Mouse (Mus musculus) left cerebral cortex, postnatal 36 days (tissue): ENCODE data around the gene Epas1. TPM values are rescaled to one million over a fixed set of nuclear protein-coding genes. Genes with fewer than 3 reads are reported as not detected.

ENCODE experiments used
- DNase-seq, 2 experiments: peaks; one replicate each; pipeline ENCODE4 v3.0.0; 2021 to 2022; ENCODE audit warnings: low spot score in 2 of 2, mixed read lengths in 1 of 2
- intact Hi-C: fragments of 180-260 bp; cut with DNase I; formaldehyde crosslinking; loops from one replicate; pipeline ENCODE4 v1.15.1; 2025
- total RNA-seq, 2 experiments: library from RNA; stranded (reverse); gene quantifications; 2 replicates each; pipeline ENCODE4 v1.2.3; 2021

The Epas1 gene
- total RNA-seq: 10 to 100 TPM; 82.2 to 94.0 TPM

DNA sequence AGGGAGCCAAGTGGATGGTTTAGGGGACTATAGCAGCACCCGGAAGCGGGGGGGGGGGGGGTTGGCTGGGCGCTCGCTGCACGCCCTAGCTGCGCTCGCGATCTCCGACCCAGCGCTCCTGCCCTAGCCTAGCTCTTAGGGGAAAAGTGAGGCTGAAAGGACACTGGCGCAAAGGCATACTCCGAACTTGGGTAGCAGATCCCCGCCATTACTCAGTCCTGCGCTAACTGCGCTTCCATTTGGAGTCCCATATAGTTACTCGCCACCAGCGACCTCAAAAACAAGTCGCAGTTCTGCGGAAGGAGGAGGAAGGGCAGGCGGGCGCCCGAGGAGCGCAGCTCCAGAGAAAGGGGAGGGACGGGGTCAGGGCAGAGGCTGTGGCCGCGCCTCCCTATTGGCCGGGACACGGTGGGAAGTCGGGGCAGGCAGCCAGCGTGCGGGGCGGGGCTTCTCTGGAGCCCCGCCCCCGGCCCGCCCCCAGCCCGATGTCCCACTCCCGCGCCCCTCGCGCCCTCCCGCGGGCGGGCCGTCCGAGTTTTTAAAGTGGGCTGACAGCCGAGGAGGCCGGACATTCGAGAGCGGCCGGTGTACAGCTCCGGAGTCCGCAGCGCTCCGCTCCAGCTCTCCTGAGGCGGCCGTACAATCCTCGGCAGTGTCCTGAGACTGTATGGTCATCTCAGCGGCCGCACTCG is at the start of gene Epas1:
Epas1 (plus strand) TSS at position 571 of the 692 bp plus-strand sequence.
- intact Hi-C loops: loop anchor here (5.0 to 10.0 kb wide), 2 partner anchors 218 to 266 kb away; no protein-coding TSS in a partner anchor
- peak; percentile 58 to 74 for DNase-seq

DNA sequence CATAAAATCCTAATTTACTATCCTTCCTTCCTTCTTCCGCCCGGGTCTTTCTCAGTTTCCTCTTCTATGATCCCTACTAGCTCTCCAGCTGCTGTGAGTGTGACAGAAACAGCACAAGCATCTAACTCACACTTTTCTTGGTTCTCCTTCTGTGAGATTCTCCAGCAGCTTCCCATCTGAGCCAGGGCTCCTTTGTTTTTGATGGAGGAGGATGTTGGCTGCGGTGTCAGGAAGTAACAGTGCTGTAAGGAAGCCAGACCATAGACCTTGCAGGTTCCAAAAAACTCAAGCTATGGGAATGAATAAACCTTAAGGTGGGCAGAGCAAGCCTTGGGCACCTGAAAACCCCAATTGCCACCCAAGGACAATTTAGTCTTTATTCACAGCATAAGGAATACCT is 48.3 kb upstream of the Epas1 start:
- intact Hi-C loops: no loop called here
- no peak for DNase-seq

DNA sequence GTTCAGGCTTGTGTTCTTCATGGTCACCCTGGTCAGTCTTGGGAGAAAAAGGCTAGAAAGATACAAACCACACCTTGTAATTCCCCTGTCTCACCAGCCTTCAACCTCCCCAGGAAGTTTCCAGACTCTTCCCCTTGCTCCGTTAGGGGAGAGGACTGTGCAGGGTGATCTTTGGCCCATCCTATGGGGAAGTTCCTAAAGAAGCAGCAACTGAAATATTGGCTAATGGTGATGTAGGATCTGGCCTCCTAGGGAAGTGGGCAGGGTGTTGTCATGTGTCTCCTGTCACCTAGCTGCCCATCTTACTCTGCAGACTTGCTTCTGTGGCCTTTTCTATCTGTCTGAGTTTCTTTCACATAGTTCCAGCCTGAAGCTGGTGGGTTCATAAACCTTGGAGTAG is 47.0 kb upstream of the Epas1 start:
- intact Hi-C loops: no loop called here
- DNase-seq: no peak

DNA sequence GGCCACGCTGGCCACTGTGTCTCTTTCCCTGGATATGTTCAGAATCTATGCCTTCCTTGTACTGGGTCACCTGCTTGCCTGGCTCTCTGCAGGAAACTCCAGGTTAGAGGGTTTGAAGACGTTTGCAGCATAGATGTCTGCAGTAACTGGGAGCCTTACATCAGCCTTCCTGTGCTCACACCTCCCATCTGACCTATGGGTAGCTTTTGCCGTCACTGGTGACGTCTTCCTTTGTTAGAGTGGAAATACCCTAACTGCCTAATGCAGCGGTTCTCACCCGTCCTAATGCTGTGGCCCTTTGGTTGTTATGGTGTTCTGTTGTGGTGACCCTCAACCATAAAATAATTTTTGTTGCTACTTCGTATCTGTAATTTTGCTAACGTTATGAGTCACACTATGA is 43.7 kb upstream of the Epas1 start:
- intact Hi-C loops: no loop called here
- no peak for DNase-seq

DNA sequence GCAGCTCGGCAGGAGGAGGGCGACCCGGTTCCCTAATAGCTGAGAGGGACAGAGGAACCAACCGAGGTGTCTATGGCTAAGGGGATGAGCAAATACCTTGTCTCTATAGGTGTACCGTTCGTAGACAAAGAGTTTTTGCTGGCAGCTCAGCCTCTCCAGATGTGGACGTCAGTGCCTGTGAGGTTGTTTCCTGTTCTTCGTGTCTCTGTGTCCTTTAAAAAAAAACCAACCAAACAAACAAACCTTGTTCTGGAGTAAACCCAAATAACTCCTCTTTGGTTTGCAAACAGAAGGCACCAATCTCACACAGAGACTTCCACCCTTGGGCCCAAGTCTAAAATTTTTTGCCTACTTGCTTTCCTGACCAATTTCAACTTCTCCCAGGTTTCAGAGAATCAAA is 43.1 kb upstream of the Epas1 start:
- no peak for DNase-seq
- intact Hi-C loops: no loop called here

DNA sequence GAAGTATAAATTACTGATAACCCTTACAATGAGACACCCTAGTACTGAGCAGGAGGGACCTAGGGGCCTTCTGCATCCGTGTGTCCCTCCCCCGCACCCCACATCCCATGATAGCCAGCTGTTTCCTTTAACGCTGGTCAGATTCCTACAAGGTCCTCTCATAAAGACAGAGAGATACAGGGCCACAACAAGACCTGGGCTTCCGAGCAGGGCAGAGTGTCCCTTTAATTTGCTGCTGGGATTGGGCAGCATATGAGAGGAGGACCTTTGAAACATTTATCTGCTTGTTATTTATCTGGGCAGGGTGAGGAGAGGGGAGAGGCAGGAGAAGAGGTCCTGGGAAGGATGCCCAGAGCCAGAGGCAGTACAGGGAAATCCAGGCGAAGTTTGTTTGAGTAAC is 41.6 kb upstream of the Epas1 start:
- no peak for DNase-seq
- intact Hi-C loops: no loop called here

DNA sequence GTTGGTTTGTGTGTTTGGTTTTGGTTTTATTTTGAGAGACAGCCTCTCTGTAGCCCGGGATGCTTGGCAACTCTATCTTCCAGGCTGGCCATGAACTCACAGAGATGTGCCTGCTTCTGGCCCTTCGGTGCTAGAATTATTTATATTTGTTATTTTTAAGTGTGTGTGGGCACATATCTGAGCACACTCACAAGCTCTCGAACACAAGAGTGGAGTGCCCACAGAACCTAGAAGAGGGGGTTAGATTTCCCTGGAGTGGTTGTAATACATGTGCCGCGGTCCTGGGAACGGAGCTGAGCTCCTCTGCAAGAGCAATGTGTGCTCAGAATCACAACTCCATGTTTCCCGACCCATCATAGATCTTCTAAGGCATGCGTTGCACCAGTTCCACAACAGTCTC is 40.9 kb upstream of the Epas1 start:
- intact Hi-C loops: no loop called here

DNA sequence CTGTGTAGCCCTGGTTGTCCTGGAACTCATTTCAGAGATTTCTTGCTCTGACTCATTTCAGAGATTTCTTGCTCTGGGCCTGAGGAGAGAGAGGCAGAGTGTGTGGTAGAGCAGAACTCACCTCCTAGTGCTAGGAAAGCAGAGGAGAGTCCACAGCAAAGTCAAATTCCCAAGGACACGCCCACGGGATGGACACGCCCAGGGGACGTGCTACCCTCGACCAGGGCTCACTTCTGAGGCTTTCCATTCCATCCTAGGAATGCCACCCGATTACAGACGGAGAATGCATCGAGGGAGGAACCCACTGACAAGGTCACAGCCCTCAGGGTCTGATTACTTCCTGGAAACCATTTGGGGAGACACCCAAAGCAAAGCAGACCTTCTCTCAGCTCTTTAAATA is 39.9 kb upstream of the Epas1 start:
- no peak for DNase-seq
- intact Hi-C loops: no loop called here

More for the DNA sequence above, 40.9 kb upstream of the Epas1 start:
- no peak for DNase-seq

DNA sequence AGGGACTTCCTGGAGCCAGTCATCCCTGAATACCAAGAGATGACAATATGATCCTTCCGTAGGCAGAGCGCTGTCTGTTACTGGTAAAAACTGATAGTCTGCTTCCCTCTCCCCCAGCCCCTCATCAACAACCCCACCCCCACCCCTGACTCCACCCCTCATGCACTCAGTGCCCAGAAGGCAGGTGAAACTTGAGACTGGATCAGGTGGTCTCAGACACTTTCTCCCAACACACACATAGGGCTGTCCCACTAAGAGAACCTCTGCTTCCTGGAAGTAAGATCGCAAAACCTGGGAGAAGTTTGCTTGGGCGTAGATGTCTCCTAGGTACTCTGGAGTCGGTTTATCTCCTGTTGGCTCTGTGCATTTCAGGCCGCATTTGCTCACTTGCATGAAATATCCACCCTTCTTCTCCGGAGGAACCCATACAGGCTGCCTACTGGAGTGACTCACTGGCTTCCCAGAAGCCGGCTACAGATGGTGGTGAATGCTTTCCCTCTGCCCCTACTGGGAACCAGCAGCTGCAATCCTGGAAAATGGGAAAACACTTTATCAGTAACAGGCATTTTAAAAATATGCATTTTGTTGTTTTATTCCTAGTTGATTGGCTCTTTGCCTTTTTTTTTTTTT is 28.6 kb upstream of the Epas1 start:
- intact Hi-C loops: no loop called here
- peak in 1 of 2 experiments; percentile 15 for DNase-seq

DNA sequence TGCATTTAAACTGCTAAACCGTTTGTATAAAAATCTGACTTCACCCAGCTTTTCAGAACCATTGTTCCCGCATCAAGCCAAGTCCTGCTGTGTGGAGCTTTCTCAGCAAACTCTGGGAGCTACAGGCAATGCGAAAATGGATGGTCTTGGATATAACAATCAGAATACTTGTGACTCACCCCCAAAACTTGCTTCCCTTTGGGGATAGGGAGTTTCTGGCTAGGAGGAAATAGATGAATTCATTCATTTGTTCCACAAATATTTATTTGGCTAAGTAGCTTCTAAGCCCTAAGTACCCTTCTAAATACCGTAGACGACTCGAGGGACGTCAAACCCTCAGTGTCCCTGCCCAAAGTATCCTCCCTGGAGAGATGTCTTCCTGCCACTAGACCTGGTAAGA is 27.0 kb upstream of the Epas1 start:
- intact Hi-C loops: no loop called here
- DNase-seq: no peak

DNA sequence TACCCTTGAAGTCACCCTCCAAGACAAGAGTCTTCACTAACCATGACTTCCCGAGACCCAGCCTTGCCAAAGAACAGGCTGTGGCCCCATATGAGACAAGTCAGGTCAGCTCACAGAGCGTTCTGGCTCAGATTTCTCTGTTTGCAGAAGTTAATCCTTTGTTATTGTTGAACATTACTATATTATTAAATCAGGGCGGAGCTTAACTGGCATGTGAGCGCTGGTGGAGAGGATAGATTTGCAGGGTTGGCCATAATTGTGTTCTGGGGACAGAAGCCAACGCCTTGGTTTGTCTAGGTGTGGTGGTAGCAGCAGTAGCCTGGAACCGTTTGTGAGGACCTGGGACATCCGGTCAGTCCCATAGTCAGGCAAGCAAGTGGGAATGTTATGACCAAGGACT is 26.5 kb upstream of the Epas1 start:
- DNase-seq: no peak
- intact Hi-C loops: no loop called here

DNA sequence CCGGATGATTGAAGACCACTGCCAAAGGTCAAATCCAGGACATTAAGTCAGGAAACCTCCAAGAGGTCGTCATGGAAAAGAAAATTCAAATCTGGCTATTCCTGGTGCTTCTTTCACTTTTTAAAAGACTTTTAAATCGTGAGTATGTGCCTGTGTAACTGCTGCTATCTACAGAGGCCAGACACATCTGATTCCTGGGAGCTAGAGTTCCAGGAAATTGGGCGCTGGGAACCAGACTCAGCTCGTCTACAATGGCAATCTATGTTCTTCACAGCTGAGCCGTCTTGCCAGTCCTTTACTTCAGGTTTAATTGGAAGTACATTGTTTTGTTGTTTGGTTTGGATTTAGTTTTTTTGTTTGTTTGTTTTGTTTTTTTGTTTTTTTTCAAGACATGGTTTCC is 22.2 kb upstream of the Epas1 start:
- DNase-seq: no peak
- intact Hi-C loops: no loop called here

DNA sequence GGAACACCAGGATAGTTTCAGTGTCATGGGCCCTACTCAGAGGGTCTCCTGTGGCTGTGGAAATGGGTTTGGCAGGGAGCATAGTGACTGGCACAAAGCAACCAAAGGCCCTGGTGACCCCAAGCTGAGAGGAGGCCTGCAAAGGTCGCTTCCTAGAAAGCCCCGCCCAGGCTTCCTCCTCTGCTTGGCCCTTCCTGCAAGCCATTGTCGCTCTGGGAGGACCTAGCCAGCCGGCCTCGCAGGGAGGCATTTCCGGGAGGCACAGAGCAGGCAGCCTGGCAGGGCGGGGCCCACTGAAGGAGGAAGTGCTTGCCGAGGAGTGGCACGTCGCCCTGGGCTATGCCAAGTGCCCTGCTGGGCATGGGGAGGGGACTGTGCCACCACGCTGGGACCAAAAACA is 21.5 kb upstream of the Epas1 start:
- intact Hi-C loops: no loop called here

DNA sequence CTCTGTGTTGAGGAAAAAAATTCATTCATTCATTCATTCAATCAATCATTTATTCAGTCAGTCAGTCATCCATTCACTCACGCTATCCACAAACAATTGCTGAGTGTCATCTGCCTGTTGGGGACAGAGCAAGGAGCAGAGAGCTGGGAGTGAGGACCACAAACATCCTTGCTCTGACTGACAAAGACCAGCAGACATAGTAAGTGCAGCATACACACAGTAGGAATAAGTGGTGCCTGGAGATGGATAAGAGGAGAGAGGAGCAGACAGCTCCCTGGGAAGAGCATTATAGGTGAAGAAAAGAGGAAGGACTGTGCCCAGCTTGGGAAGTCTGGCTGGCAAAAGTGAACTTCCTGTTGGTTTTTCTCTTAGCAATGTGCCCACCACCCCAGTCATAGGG is 21.0 kb upstream of the Epas1 start:
- no peak for DNase-seq
- intact Hi-C loops: no loop called here

More for the DNA sequence above, 21.5 kb upstream of the Epas1 start:
- peak in 1 of 2 experiments; percentile 10 for DNase-seq

DNA sequence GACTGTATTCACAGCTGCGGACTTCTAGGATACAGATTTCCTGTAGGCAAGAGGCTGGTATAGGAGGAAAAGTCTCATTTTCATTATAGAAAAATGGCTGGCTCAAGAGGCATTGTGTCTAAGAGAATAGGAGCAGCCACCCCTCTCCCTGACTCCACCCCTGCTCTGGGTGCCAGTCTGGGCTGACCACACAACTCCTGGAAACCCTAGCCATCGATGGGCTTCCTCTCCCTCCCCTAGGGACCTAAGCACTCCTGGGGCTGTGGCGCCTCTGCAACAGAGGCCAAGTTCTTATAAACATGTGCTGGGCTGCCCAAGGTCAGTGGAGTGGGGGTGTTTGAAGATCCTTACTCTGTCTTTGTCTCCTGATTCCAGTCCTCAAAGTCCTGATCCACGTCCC is 19.9 kb upstream of the Epas1 start:
- intact Hi-C loops: no loop called here

DNA sequence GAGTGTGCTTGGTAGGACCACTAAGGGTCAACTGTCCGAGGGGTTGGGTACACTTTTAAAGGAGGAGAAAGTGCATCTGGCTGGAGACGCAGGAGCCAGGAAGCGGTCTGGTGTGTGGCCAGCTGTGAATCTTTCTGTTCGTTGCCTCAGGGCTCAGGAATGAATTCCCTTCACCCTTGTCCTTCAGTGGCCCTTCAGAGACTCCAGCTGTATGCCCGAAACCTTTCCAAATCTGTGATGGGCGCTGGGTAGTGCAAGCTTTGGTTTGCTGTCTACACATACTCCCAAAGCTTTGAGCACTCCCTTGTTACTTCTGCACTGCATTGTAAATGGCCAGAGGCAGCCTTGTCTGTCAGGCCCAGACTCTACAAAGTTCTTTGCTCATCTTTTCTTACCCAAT is 15.0 kb upstream of the Epas1 start:
- DNase-seq: no peak
- intact Hi-C loops: no loop called here

More for the DNA sequence above, 19.9 kb upstream of the Epas1 start:
- no peak for DNase-seq

DNA sequence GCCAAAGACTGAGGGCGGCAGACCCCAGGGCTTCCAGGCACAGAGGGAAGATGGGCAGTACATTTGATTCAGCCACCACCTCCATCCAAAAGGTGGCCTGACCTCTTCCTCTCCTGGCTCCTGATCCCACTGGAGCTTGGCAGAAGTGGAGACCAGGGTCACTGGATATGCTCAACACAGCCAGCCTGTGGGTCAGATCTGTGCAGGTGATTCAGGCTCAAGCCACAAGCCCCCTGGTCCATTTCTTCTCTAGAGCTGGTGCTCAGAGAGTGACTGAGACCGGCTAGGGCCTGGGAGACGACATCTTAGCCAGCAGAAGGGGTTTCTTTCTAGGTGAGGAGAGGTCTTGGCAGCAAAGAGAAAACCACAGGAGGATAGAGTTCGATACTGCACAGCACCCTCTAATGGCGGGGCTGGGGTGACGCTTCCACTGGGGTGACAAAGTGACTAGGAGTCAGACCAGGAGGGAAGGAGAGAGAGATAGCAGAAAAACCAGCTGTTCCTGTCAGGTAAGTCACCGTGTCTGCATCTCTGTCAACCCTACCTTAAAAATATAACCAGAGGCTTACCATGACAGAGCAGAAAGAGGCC is 10.1 kb upstream of the Epas1 start:
- DNase-seq: no peak
- intact Hi-C loops: no loop called here

DNA sequence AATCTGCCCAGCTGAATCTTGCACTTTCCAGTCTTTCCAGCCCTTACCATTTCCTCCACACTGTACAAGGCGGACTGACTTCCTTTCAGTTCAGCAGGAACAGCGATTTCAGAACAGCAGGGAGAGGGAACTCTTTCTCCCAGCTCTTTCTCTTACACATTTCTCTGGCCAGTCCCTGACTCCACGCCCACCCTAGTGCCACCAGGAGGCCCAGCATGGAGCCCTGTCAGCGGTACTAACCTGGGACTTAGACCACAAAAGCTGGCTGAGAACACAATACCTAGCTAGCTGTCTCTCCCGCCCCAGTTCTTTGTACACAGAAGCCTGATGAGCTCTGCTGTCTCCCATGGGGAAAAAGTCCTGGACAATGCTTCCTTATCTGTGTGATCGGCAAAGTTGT is 8.6 kb upstream of the Epas1 start:
- intact Hi-C loops: no loop called here
- no peak for DNase-seq

DNA sequence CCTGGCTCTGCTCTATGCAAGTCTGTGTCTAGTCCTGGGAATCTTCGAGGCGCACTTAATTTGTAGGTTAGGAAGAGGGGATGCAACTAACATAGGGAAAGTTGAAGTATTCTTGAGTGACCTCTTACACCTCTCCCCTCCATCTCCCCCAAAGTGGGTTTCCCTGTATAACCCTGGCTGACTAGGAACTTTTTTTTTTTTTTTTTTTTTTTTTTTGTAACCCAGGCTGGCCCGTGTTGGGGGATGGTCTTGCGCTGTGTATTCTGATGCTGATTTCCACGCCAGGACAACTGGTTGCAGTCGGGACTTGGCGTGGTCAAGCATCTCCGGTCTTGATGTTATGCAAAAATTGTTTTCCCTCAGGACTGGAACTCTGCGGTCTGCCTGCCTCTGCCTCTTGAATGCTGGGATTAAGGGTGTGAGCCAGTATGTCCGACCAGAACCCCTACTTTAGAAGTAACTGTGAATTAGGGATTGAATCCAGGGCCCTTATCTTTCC is 2.1 kb upstream of the Epas1 start:
- intact Hi-C loops: loop anchor here (5.0 to 10.0 kb wide), 2 partner anchors 217 to 264 kb away; no protein-coding TSS in a partner anchor
- DNase-seq: no peak

DNA sequence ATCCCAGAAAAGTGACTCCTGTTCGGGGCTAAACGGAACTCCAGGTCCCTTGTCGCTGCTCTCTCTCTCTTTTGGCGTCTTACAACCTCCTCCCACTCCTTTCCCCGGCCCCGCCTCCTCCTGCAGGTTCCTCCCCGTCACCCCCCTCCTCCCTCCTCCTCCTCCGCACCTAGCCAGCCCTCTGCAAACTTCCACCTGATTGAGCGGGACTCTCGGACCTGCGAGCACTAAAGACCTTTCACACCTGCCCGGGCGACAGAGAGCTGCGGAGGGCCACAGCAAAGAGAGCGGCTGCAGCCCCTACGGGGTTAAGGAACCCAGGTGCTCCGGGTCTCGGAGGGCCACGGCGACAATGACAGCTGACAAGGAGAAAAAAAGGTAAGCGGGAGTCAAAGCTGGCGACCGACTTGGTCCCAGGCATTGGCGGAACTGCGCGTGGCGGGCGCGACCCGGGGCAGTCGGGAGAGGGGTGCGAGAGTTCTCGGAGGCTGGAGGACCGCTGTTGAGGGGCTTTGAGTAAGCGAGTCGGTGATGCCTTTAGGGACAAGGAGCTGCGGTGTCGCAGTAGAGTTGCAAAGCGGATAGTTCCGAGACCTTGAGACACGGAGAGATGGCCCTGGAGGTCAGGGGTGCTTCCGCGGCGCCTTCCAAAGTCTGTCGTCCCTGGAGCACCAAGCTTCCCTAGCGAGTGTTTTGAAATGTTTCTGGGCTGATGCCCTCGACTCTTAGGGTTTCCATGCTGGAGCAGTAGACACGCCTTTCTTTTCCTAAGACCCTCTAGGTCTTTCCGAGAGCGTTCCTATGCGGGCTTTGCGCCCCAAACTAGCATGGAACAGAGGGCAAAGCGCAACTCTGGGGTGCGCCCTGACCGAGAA is 668 bp downstream of the Epas1 start:
- intact Hi-C loops: loop anchor here (2.0 to 10.0 kb wide), 3 partner anchors 29 to 267 kb away; no protein-coding TSS in a partner anchor
- no peak for DNase-seq
